Mouse (Mus musculus) macrophage (primary cell): ENCODE measurements at regions not wholly inside any gene's neighbourhood (a gene's known extent, or its start where the extent isn't known, plus 50 kb on each side); places are given as distances from the start of the nearest gene placed in this dataset.

Experiments used
- H3K27ac ChIP-seq: fragments of 350-480 bp; formaldehyde crosslinking; 2 replicates; pipeline ENCODE4 v1.9.0; 2021
- H3K36me3 ChIP-seq: fragments of 350-480 bp; formaldehyde crosslinking; 2 replicates; pipeline ENCODE4 v1.9.0; 2021; ENCODE audit errors: inconsistent target
- H3K4me3 ChIP-seq: fragments of 350-480 bp; formaldehyde crosslinking; 2 replicates; pipeline ENCODE4 v1.9.0; 2021; ENCODE audit errors: inconsistent target
- H3K79me2 ChIP-seq: fragments of 350-480 bp; formaldehyde crosslinking; 2 replicates; pipeline ENCODE4 v1.9.0; 2021; ENCODE audit errors: inconsistent target
- WGBS: methylation state at CpG from one replicate; pipeline ENCODE4 v1.1.7; 2026; ENCODE audit warnings: inconsistent platforms; ENCODE audit not compliant: missing documents; 5-methylcytosine and 5-hydroxymethylcytosine counted together

DNA sequence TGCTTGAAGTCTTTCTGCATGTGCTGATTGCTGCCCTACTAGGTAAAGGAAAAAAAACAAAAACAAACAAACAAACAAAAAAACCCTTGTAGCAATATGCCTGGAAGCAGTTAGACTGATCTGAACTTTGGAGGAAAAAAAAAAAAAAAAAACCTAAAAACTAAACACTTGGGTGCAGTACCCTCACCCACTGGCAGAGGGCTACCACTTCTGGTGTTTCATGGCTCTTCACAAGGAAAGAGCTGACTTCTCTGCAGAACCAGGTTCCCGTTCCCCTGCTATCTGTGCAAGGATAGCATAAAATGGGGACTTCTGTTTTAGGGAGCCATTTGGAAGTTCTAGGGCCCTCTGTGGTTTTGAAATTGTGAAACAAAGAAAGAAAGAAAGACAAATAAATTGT is 52.2 kb upstream of the Otud4 start:
- Histone ChIP-seq H3K36me3 (no peaks in the 10 kb centered on the region), H3K79me2 (no peaks in the 10 kb centered on the region), H3K27ac (no peak overlapping the region), H3K4me3 (no peak overlapping the region)
- WGBS = 17% methylated on average over 1 of the region's 1 CpGs

DNA sequence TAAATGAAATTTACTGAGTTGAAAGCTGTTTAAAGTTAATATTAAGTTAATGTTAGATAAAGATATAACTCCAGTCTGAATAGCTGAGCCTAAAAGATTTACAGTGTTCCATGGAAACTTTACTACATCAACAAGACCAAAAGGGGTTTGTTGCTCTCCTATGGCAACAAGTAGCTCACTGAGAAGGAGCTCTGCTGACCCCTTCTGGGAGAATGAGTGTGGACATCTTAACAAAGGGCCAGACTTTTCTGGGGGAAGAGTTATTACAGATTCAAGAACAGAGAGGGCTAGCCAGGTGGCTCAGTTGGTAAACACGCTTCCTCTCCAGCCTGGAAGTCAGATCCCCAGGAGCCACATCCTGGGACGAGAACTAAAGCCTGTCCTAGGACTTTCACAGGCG is 54.5 kb upstream of the Otud4 start:
- Histone ChIP-seq H3K36me3 (no peaks in the 10 kb centered on the region), H3K4me3 (no peak overlapping the region), H3K79me2 (no peaks in the 10 kb centered on the region), H3K27ac (no peak overlapping the region)
- WGBS = 39% methylated on average over 3 of the region's 3 CpGs

GRCm38 (mm10) chr8:79583326-79583725 is 56.1 kb upstream of the Otud4 start:
- no peak overlapping the region for H3K27ac ChIP-seq
- H3K4me3 ChIP-seq = no peak overlapping the region
- WGBS = 34% methylated on average over 6 of the region's 6 CpGs
- no peaks in the 10 kb centered on the region for H3K36me3 ChIP-seq
- H3K79me2 ChIP-seq = no peaks in the 10 kb centered on the region

DNA sequence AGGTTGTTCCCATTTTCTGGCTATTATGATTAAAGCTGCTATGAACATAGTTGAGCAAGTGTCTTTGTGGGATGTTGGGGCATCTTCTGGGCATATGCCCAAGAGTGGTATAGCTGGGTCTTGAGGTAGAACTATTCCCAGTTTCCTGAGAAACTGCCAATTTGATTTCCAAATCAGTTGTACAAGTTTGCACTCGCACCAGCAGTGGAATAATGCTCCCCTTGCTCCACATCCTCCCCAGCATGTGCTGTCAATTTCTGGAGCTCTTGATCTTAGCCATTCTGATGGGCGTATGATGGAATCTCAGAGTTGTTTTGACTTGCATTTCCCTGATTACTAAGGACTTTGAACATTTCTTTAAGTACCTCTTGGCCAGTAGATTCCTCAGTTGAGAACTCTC is 57.2 kb upstream of the Otud4 start:
- H3K27ac ChIP-seq = no peak overlapping the region
- H3K4me3 ChIP-seq = no peak overlapping the region
- H3K36me3 ChIP-seq = no peaks in the 10 kb centered on the region
- no peaks in the 10 kb centered on the region for H3K79me2 ChIP-seq
- 86% methylated on average over 2 of the region's 2 CpGs for WGBS

GRCm38 (mm10) chr8:79576086-79576485 is 63.3 kb upstream of the Otud4 start:
- Histone ChIP-seq H3K79me2 (no peaks in the 10 kb centered on the region), H3K36me3 (no peaks in the 10 kb centered on the region)
- 73% methylated on average over 7 of the region's 7 CpGs for WGBS

DNA sequence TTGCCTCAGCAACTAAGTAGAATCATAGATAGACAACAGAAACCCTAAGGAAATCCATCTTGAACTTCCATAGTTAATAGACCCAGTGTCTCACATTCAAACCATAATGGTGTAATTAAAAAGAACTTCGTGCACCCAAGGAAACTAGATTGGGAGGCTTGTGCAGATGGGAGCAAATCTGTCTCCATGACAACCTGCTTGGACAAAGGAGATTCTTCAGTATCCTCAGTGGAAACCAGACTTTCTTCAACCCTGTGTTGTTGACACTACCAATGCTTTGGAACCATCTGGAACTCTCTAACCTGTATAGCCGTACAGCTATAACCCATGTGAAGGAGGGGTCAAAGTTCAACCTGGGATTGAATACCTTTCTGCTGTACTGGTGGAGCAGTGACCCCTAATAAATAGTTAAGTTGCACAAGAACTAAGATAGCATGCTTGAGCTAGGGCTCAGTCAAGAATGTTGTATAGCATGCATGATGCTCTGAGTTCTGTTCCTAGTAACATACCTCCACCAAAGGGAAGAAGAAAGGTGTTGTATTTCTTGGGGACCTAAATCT is 64.2 kb upstream of the Otud4 start:
- 92% methylated on average over 2 of the region's 2 CpGs for whole genome bisulfite sequencing
- Histone ChIP-seq H3K79me2 (no peaks in the 10 kb centered on the region), H3K36me3 (no peaks in the 10 kb centered on the region), H3K27ac (no peak overlapping the region), H3K4me3 (no peak overlapping the region)

More at GRCm38 (mm10) chr8:79576086-79576485, 63.3 kb upstream of the Otud4 start:
- Histone ChIP-seq H3K4me3 (no peak overlapping the region), H3K27ac (no peak overlapping the region)

GRCm38 (mm10) chr8:79573491-79573890 is 65.9 kb upstream of the Otud4 start:
- H3K27ac ChIP-seq = no peak overlapping the region
- no peaks in the 10 kb centered on the region for H3K79me2 ChIP-seq
- H3K36me3 ChIP-seq = no peaks in the 10 kb centered on the region
- WGBS = 94% methylated on average over 7 of the region's 7 CpGs
- no peak overlapping the region for H3K4me3 ChIP-seq

- H3K4me3 ChIP-seq = no peak overlapping the region
- H3K79me2 ChIP-seq = no peaks in the 10 kb centered on the region
- 95% methylated on average over 5 of the region's 5 CpGs for WGBS
- no peak overlapping the region for H3K27ac ChIP-seq
- no peaks in the 10 kb centered on the region for H3K36me3 ChIP-seq
Measured at GRCm38 (mm10) chr8:79572526-79572925, 66.9 kb upstream of the Otud4 start.

DNA sequence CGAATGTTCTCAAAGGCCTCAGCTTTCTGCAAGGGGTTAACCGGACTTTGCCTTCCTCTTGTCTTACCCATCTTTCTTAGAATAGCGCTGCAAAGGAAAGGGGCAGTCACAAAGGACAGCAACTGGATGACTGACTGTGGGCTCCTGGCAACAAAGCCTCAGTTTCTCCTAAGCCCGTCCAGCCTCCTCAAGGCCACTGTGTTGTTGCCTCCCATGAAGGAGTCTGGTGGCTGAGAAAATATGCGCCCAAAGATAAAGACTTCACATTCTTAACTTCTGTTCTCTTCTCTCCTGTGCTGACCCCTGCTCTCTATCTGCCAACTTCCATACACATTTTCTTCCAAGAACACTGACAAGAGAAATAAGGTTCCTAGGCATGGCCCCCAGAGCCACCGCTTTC is 76.3 kb upstream of the Otud4 start:
- Histone ChIP-seq H3K36me3 (no peaks in the 10 kb centered on the region), H3K27ac (no peak overlapping the region), H3K4me3 (no peak overlapping the region), H3K79me2 (no peaks in the 10 kb centered on the region)
- 92% methylated on average over 6 of the region's 6 CpGs for WGBS

DNA sequence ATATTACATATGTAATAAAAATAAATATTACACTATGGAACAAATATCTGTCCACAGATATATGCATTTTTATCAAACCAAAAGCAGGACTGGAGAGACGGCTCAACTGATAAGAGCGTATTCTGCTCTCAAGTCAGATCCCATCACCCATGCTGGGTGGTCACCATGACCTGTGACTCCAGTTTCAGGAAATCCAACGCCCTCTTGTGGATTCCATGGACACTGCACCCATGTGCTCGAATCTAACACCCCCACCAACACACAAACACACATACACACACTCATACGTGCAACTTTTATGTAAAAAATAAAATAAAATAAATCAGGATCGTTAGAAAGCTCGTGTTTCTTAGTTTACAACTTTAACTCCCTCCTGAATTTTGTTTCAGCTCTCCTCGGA is 76.7 kb upstream of the Otud4 start:
- Histone ChIP-seq H3K4me3 (no peak overlapping the region), H3K79me2 (no peaks in the 10 kb centered on the region), H3K36me3 (no peaks in the 10 kb centered on the region), H3K27ac (no peak overlapping the region)
- WGBS = 87% methylated on average over 7 of the region's 8 CpGs

- no peak overlapping the region for H3K4me3 ChIP-seq
- WGBS = 46% methylated on average over 11 of the region's 11 CpGs
- peak overlapping the region; percentile 36 for H3K27ac ChIP-seq
Measured at GRCm38 (mm10) chr8:79562071-79562581, 77.3 kb upstream of the Otud4 start.

DNA sequence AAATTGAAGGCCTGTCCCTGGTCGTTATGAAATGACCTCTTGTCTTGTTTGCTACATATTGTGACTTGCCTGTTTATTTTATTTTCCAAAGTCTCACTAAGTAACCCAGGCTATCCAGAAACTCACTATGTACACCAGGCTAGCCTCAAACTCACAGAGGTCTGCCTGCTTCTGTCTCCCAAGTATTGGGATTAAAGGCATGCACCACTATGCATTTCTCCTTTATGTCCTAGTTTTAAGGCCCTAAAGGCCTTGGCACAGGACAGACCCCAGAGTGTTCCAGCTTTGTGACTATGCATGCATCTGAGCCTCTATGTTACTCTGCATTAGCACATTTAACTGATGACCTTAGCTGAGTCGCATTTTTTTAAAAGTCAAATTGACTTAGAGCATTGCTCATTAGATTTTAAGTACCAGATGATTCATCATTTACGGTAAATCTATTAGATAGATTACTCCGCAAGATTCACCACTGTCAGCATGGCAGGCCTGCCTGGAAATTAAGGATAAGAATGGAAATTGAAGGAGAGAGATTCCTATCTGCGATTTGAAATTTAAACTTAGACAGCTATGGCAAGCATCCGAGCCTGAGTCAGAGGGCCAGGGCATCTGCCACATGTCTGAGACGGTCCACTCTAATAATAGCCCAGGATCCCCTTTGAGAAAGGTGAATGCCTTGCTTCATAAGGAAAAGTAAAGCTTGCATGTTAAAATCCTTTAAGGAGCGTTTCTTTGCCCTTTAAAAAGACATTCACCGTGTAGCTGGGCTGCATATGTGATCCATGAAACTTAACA is 78.0 kb upstream of the Otud4 start:
- no peaks in the 10 kb centered on the region for H3K36me3 ChIP-seq
- WGBS = 79% methylated on average over 9 of the region's 9 CpGs
- no peak overlapping the region for H3K4me3 ChIP-seq
- H3K79me2 ChIP-seq = no peaks in the 10 kb centered on the region
- H3K27ac ChIP-seq = peak overlapping the region; percentile 36

More at GRCm38 (mm10) chr8:79562071-79562581, 77.3 kb upstream of the Otud4 start:
- Histone ChIP-seq H3K79me2 (no peaks in the 10 kb centered on the region), H3K36me3 (no peaks in the 10 kb centered on the region)

DNA sequence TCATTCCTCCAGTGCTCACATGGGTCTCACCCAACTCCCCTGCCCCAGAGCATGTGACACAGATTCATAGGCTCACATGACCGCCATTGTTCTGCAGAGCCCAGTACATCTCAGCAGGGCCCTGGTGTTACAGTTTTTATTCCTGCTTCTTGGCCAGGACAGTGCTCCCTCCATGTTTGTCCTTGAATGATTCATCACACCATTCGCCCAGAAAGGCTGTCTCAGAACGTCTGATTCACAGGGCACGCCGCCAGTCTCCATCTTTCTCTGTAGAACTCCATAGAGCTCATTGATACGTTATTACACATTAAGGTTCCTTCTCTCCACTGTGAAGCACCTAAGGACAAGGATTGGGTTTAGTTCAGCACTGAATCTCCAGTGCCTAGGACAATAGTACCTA is 79.9 kb upstream of the Otud4 start:
- no peaks in the 10 kb centered on the region for H3K79me2 ChIP-seq
- no peaks in the 10 kb centered on the region for H3K36me3 ChIP-seq
- H3K4me3 ChIP-seq = no peak overlapping the region
- H3K27ac ChIP-seq = no peak overlapping the region
- 95% methylated on average over 6 of the region's 6 CpGs for WGBS

DNA sequence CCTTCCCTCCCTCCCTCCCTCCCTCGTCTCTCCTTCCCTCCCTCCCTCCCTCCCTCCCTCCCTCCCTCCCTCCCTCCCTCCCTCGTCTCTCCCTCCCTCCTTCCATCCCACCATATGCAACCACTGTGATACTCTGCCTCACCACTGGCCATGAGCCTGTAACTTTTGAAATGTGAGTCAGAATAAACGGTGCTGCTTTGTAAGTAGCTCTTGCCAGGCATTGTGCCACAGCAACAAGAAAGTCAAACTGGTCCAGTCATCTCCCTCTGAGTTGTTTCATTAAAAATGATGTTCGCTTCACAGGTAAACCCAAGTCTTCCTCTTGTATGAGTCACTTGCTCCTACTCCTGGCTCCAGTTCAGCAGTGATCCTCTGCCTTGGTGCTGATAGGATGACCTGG is 85.1 kb upstream of the Otud4 start:
- H3K27ac ChIP-seq = no peak overlapping the region
- WGBS = 100% methylated on average over 2 of the region's 4 CpGs
- no peaks in the 10 kb centered on the region for H3K79me2 ChIP-seq
- no peak overlapping the region for H3K4me3 ChIP-seq
- no peaks in the 10 kb centered on the region for H3K36me3 ChIP-seq

- H3K79me2 ChIP-seq = no peaks in the 10 kb centered on the region
- no peak overlapping the region for H3K27ac ChIP-seq
- H3K4me3 ChIP-seq = no peak overlapping the region
- no peaks in the 10 kb centered on the region for H3K36me3 ChIP-seq
- WGBS = 90% methylated on average over 2 of the region's 2 CpGs
Measured at GRCm38 (mm10) chr8:79550151-79550550, 89.3 kb upstream of the Otud4 start.
